Mouse (Mus musculus) ES-Bruce4 (cell line): ENCODE data around the gene Evpl. TPM values are rescaled to one million over a fixed set of nuclear protein-coding genes. Genes with fewer than 3 reads are reported as not detected.

Source experiments
- H3K27ac ChIP-seq: 2 replicates; pipeline ENCODE4 v1.5.1; 2012; ENCODE audit warnings: low read length, inconsistent platforms; ENCODE audit not compliant: insufficient read depth
- H3K27me3 ChIP-seq: 2 replicates; pipeline ENCODE4 v1.6.1; 2012; ENCODE audit warnings: mild to moderate bottlenecking, low read length, inconsistent platforms; ENCODE audit not compliant: control insufficient read depth, poor library complexity, insufficient read depth, severe bottlenecking
- H3K36me3 ChIP-seq: 2 replicates; pipeline ENCODE4 v1.6.1; 2012; ENCODE audit warnings: inconsistent platforms, mild to moderate bottlenecking, low read length, moderate library complexity; ENCODE audit not compliant: control insufficient read depth, poor library complexity, insufficient read depth, severe bottlenecking
- H3K4me1 ChIP-seq: one replicate; pipeline ENCODE4 v1.8.1; 2011; ENCODE audit warnings: low read length; ENCODE audit not compliant: control insufficient read depth, insufficient read depth
- H3K4me3 ChIP-seq: 2 replicates; pipeline ENCODE4 v1.5.1; 2011; ENCODE audit warnings: low read depth, mild to moderate bottlenecking, low read length
- H3K9ac ChIP-seq: 2 replicates; pipeline ENCODE4 v1.6.1; 2012; ENCODE audit warnings: low read depth, mild to moderate bottlenecking, inconsistent platforms; ENCODE audit not compliant: poor library complexity, severe bottlenecking
- H3K9me3 ChIP-seq: replicated peaks from 2 replicates; pipeline ENCODE4 v1.6.1; 2012; ENCODE audit warnings: mild to moderate bottlenecking, low read length, inconsistent platforms; ENCODE audit not compliant: control insufficient read depth, poor library complexity, insufficient read depth, severe bottlenecking
- CTCF ChIP-seq: IDR thresholded peaks from one replicate; pipeline ENCODE4 v1.8.1; 2011; ENCODE audit warnings: low read depth, low read length
- EP300 ChIP-seq: IDR thresholded peaks from 2 replicates; pipeline ENCODE4 v1.6.1; 2011; ENCODE audit warnings: low read depth, low read length; ENCODE audit not compliant: insufficient read depth
- POLR2A ChIP-seq: IDR thresholded peaks from one replicate; pipeline ENCODE4 v1.8.1; 2011; ENCODE audit warnings: low read length; ENCODE audit not compliant: insufficient read depth
- polyA plus RNA-seq: library from polyadenylated mRNA; stranded (reverse); fragments of >200 nt; gene quantifications from 2 replicates; pipeline ENCODE4 v1.2.4, GENCODE M21; 2011; ENCODE audit warnings: low read depth; ENCODE audit not compliant: missing spikeins, insufficient read depth, insufficient read length

Gene Evpl
- polyA plus RNA-seq, 1 experiment: 3.1 TPM

GRCm38 (mm10) chr11:116260259-116260658, 22.4 kb upstream of the Evpl start:
- H3K9ac ChIP-seq: no peak overlapping the region
- no peaks in the 10 kb centered on the region for H3K4me1 ChIP-seq
- no peak for TF ChIP-seq EP300
- TF ChIP-seq POLR2A: no peak
- no peak for TF ChIP-seq CTCF
- no peak overlapping the region for H3K4me3 ChIP-seq
- H3K27ac ChIP-seq: no peak overlapping the region
- no peaks in the 10 kb centered on the region for H3K27me3 ChIP-seq
- H3K36me3 ChIP-seq: peaks cover 36% of the 10 kb centered on the region
- no peaks in the 10 kb centered on the region for H3K9me3 ChIP-seq

- Histone ChIP-seq H3K9ac (no peak overlapping the region), H3K27ac (no peak overlapping the region), H3K36me3 (peaks cover 33% of the 10 kb centered on the region), H3K4me1 (no peaks in the 10 kb centered on the region), H3K27me3 (no peaks in the 10 kb centered on the region), H3K9me3 (no peaks in the 10 kb centered on the region), H3K4me3 (no peak overlapping the region)
- TF ChIP-seq POLR2A (no peak), CTCF (no peak), EP300 (no peak)
These were observed 21.6 kb upstream of the Evpl start for GRCm38 (mm10) chr11:116259461-116259860.

DNA sequence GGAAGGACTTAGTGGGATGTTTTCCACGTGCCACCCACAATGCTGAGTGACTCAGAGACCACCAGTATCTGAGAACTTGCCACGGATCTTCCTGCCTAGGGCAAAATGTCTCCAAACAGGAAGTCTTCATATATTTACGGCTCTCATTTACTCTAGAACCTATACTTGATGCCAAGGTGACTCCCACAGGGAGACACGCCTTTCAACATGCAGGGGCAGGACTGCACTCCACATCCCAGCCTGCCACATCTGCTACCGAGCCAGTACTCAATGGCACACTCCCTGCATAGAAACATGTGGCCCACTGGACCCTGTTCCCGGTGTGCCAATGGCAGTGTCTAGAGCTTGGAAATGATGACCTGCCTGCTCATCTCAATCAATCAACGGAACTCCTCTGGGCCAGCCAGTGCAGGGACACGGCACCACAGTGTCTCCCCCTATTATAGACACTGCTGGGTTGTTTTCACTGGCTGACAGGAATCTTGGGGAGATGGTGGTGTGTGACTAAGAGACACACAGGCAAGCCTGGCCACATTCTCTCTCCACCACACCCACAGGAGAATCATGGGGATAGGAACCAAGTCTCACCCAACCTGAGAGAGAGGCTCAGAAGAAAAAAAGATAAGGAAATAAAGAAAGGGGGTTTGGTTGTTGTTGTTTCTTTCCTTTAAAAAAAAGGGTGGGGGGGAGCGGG, 18.3 kb upstream of the Evpl start:
- TF ChIP-seq POLR2A (no peak), EP300 (no peak), CTCF (no peak)
- Histone ChIP-seq H3K4me1 (no peaks in the 10 kb centered on the region), H3K36me3 (peaks cover 16% of the 10 kb centered on the region), H3K27me3 (no peaks in the 10 kb centered on the region), H3K4me3 (no peak overlapping the region), H3K9ac (no peak overlapping the region), H3K27ac (no peak overlapping the region), H3K9me3 (no peaks in the 10 kb centered on the region)

DNA sequence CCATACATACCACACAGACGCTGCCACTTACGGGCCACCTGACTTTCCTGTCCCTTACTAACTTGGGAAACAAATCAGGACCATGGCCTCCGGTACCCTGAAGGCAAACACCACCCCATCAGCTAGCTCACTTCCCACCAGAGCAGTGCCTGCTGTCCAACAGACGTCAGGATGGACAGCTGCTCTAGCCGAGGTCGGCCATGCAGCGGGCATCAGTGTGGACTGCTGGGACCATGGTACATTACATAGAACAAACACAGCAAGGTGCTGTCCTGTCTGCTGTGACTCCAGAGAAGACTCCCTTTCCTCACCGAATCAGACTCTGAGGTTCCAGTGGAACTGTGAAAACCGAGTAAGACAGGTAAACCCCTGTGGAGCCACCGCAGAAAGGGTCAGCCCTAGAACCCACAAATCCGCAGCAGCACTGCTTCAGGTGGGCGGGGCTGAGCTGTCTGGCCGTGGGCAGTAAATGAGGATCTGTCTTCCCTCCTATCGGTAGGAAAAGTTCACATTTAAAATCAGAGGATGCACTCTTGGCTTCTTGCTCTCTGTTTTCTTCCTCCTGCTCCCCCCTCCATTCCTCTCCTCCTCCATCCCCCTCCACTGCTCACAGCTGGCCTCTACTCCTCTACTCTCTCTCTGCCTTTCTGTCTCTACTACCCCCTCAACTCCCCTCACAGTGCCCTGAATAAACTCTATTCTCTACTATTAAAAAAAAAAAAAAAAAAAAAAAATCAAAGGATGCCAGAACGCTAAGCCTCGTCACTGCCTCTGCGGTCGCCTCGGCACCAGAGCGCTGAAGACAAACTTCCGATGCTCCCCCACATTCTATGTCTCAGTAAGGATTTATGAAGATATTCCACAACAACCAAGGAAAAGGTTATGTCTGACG, 17.5 kb upstream of the Evpl start:
- H3K4me3 ChIP-seq: no peak overlapping the region
- no peak for TF ChIP-seq EP300
- TF ChIP-seq CTCF: no peak
- no peak for TF ChIP-seq POLR2A
- H3K36me3 ChIP-seq: peaks cover 17% of the 10 kb centered on the region
- no peaks in the 10 kb centered on the region for H3K4me1 ChIP-seq
- no peaks in the 10 kb centered on the region for H3K9me3 ChIP-seq
- H3K27me3 ChIP-seq: no peaks in the 10 kb centered on the region
- H3K9ac ChIP-seq: no peak overlapping the region
- H3K27ac ChIP-seq: no peak overlapping the region

DNA sequence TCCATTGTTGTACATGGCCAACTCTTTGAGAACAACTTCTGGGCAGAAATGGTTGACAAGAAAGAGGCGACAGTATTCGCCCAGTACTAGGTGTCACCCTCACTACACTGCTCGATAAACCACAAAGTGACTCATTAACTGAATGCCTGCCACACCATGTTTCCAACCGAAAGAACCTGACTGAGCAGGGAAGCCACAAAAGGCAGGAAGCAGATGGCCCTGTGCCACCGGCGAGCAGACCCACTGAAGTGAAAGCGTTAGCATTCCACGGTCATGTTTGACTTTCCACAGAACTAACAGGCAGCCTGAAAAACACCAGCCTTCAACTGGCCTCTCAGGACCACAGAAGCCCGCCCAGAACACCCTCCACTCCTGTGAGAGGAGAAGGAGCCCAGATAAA, 16.8 kb upstream of the Evpl start:
- H3K27me3 ChIP-seq: no peaks in the 10 kb centered on the region
- H3K9me3 ChIP-seq: no peaks in the 10 kb centered on the region
- no peak for TF ChIP-seq EP300
- TF ChIP-seq CTCF: no peak
- TF ChIP-seq POLR2A: no peak
- no peaks in the 10 kb centered on the region for H3K4me1 ChIP-seq
- H3K27ac ChIP-seq: no peak overlapping the region
- peaks cover 19% of the 10 kb centered on the region for H3K36me3 ChIP-seq
- H3K4me3 ChIP-seq: no peak overlapping the region
- no peak overlapping the region for H3K9ac ChIP-seq
